Comparison of ENCODE assay signal across 8 mouse cellular contexts in the genomic region with DNA sequence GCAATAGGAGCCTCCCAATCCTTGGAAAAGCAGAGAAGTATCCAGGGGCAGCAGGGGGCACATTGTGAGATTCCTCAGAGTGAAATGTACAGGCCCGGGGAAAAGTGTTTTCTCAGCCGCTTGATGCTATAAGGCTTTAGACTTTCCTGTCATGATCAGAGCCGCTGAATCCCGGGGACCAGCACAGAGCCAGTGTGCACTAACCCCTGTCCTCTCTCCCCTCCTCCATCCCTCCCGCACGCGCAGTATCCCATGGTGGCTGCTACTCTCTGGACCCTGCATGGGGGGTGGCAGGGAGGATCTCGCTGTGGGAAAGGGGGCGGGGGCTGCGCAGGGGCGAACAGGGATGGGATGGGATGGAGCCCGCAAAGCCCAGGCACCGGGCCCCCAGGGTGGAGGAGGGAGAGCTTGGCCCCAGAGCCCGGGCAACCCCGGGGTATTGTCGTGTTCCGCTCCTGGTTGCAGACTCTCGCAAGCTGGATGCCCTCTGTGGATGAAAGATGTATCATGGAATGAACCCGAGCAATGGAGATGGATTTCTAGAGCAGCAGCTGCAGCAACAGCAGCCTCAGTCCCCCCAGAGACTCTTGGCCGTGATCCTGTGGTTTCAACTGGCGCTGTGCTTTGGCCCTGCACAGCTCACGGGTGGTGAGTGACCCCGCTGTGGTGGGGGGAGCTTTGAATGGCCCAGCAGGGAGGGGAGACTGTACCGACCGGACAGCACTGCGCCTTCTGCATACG. TPM values are rescaled to one million over a fixed set of nuclear protein-coding genes. Genes with fewer than 3 reads are reported as not detected.
DNase-seq lines count a peak whose midpoint lies in the region; ATAC-seq and TF ChIP-seq lines count a peak whose summit lies in the region.

No protein-coding gene starts in this region.

- H3K27me3 ChIP-seq in cerebellum, adult 2 months (ENCODE audit: control insufficient read depth, insufficient read depth, low read length): no peaks in the 10 kb centered on the region
- H3K27me3 ChIP-seq in midbrain, embryonic 15.5 days (replicated peaks): no peaks in the 10 kb centered on the region

- no peak for TF ChIP-seq CTCF in cerebellum, adult 2 months (IDR thresholded peaks at IDR 0.05; ENCODE audit: borderline replicate concordance, insufficient read depth, low read depth, low read length)

- H3K9ac ChIP-seq in midbrain, embryonic 15.5 days: peak overlapping the region; percentile 68

- H3K4me1 ChIP-seq in cerebellum, adult 2 months (ENCODE audit: control insufficient read depth, insufficient read depth, low read length): no peaks in the 10 kb centered on the region
- H3K4me1 ChIP-seq in midbrain, embryonic 15.5 days: peaks cover 34% of the 10 kb centered on the region; the same call in 1 of the 2 replicates

- peak; percentile 80 for ATAC-seq in midbrain, embryonic 15.5 days (replicated peaks)

- no peak for TF ChIP-seq POLR2A in cerebellum, adult 2 months (IDR thresholded peaks at IDR 0.05; ENCODE audit: borderline replicate concordance, insufficient read depth, low read length)

- peak; percentile 47 for DNase-seq in kidney, postnatal 10 days
- no peak for DNase-seq in kidney, adult 18-20 months
- peak; percentile 49 to 53 for DNase-seq in cerebellum, adult 2 months
- DNase-seq in frontal cortex, postnatal 10 days (ENCODE audit: low spot score in 2 of 2): peak; percentile 28 to 41
- DNase-seq in layer of hippocampus, postnatal 10 days (ENCODE audit: low spot score in 2 of 2): peak; percentile 36 to 52
- DNase-seq in thymus, postnatal 36 days: peak; percentile 6 to 41
- no peak for DNase-seq in urinary bladder, postnatal 10 days (ENCODE audit: low spot score)

- 0 out of 2 replicates have a peak, but pooled peaks cover 3% of the 10 kb centered on the region for H3K36me3 ChIP-seq in midbrain, embryonic 15.5 days (replicated peaks)

- peak overlapping the region; percentile 94 for H3K4me2 ChIP-seq in midbrain, embryonic 15.5 days

- H3K27ac ChIP-seq in cerebellum, adult 2 months (ENCODE audit: insufficient read depth, low read length): peak overlapping the region; percentile 49; the same call in 1 of the 2 replicates
- H3K27ac ChIP-seq in midbrain, embryonic 15.5 days: peak overlapping the region; percentile 89

- peak overlapping the region; percentile 81 for H3K4me3 ChIP-seq in cerebellum, adult 2 months (replicated peaks; ENCODE audit: insufficient read depth, low read depth, low read length)
- peak overlapping the region; percentile 62 for H3K4me3 ChIP-seq in midbrain, embryonic 15.5 days

- no peaks in the 10 kb centered on the region for H3K9me3 ChIP-seq in midbrain, embryonic 15.5 days

- WGBS in cerebellum, adult 2 months: 3% methylated on average over 26 of the region's 27 CpGs
- WGBS in midbrain, embryonic 15.5 days: 1% methylated on average over 27 of the region's 27 CpGs

RNA-seq across cellular contexts. Expression of a gene that starts 1.1 kb away (rescaled TPM):
- polyA plus RNA-seq in cerebellum, adult 2 months (2012; rRNA removed): 96.0 and 97.7 TPM in 2 replicates
- 100 to 1,000 TPM in 1 of 2 experiments, 10 to 100 TPM in 1; 94.1 to 100 TPM for total RNA-seq in layer of hippocampus, postnatal 10 days (2021)
- 77.3 and 81.8 TPM in 2 replicates for polyA plus RNA-seq in midbrain, embryonic 15.5 days (2015; fragmentation: Nextera tagmentation; extraction: Ambion mirVana)

RNA-seq across cellular contexts. Expression of a gene that starts 15.7 kb away (rescaled TPM):
- not detected in 2 replicates for polyA plus RNA-seq in cerebellum, adult 2 months (2012; rRNA removed)
- under 1 TPM in 1 of 2 experiments, not detected in 1; 0.16 TPM for total RNA-seq in layer of hippocampus, postnatal 10 days (2021)
- not detected in 2 replicates for polyA plus RNA-seq in midbrain, embryonic 15.5 days (2015; fragmentation: Nextera tagmentation; extraction: Ambion mirVana)

Comparison
In these comparisons a context has a peak if more than half of its experiments do, and no peak if none do; other contexts are left out.
1. DNase-seq: peak in kidney, postnatal 10 days (single experiment), cerebellum, adult 2 months (2 of 2), frontal cortex, postnatal 10 days (2 of 2), layer of hippocampus, postnatal 10 days (2 of 2) and thymus, postnatal 36 days (2 of 2); none in kidney, adult 18-20 months (single experiment) and urinary bladder, postnatal 10 days (single experiment).